Mouse (Mus musculus) WW6 (cell line): ENCODE data around the gene Ptpro.
A peak's percentile ranks its signal among the peaks of the same experiment; 100 is the strongest.

Experiments used
- DNase-seq: peaks from one replicate; pipeline ENCODE4 v3.0.0-alpha.2; 2013; ENCODE audit warnings: low read depth, low spot score

Gene Ptpro

GRCm38 (mm10) chr6:137252194-137252886 lies at the start of gene Ptpro:
TSS of gene Ptpro (plus strand) at chr6:137252319.
- peak; percentile 76 for DNase-seq

DNA sequence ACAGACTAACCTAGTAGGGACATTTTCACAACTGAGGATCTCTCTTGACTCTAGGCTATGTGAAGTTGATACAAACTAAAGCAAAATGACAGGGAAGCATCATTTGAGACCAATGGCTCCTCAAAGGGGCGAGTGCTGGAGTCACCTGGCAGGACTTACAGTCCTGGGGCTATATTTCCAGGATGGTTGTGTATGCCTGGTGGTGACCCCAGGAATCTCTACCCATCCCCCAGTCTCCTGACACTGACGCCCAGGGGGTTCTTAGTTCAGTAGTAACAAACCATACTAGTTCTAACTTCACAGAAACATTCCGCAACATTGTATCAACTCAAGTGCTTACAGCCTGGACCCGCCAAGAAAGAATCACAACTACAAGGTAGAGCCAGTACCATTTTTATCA lies 49.5 kb upstream of the Ptpro start:
- no peak for DNase-seq

DNA sequence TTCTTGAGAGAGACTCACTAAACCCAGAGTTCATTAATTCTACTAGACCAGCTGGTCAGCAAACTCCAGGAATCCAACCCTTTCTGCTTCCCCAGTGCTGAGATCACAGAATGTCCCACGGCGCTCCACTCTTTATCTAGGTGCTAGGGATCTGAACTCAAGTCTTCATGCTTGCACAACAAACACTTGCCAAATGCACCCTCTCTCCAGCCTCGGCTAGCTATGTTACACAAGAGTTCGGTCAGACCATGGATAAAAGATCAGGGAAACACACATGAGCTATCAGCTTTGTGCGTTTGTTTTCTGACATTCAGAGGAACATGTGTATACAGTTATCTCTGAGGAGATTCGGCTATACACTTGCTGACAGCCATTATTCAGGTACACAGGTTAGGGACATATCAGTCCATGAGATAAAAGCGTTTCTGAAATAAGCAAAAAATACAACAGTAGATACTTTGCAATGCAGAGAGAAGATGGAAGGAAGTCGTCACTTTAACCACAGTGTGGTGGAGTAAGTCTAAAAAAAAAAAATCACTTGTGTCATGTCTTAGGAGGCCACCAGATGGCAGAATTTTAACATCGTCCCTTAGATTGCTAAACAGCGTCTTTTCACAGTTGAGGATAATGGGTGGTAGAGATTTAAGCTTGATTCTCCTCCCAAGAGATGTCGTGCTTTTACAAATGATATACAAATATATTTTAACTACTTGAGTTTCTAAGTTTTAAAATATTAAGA lies 46.3 kb upstream of the Ptpro start:
- no peak for DNase-seq

GRCm38 (mm10) chr6:137207126-137207525 lies 45.0 kb upstream of the Ptpro start:
- no peak for DNase-seq

GRCm38 (mm10) chr6:137209992-137210391 lies 42.1 kb upstream of the Ptpro start:
- DNase-seq = no peak

DNA sequence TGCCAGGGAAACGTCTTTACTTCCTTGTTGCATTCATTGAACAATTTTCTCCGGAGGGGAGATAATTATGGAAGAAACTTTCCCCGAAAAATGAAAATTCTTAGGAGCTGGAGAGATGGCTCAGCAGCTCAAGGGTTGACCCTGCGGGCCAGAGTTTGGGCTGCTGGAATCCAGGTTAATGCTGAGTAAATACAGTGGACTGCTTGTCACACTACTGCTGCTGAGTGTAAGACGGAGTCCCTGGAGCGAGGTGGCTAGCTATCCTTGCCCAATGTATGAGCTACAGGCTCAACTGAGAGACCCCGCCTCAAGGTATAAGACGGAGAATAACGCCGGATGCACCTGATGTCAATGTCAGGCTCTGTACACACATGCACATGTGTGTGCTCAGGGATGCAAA lies 41.1 kb upstream of the Ptpro start:
- no peak for DNase-seq

GRCm38 (mm10) chr6:137211441-137211840 lies 40.7 kb upstream of the Ptpro start:
- no peak for DNase-seq

DNA sequence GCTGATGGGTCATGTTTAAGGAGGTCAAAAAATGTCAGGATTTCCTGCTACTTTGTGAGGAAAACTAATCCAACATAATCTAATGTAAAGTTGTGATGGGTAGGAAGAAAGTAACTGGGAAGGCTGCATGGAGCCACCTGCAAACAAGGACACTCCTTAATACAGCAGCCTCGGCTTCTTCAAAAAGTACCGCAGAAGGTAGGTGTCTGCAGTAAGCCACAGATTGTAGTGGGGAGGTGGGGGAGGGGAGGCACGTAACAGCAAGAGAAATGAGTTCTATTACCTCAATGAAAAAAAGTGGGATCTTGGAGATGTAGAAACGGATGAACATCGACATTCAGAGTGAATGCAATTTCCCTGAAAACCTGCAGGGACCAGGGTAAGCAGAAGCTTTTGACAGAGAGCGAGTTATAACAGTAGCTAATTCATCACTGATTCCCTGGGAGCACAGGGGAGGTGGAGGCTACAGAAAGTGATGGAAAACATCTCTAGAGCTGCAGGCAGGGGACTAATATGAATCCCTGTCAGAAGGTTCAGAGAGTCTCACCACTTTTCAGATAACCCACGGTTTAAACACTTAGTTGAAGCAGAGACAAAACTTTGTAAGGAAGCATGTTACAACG lies 34.2 kb upstream of the Ptpro start:
- no peak for DNase-seq

DNA sequence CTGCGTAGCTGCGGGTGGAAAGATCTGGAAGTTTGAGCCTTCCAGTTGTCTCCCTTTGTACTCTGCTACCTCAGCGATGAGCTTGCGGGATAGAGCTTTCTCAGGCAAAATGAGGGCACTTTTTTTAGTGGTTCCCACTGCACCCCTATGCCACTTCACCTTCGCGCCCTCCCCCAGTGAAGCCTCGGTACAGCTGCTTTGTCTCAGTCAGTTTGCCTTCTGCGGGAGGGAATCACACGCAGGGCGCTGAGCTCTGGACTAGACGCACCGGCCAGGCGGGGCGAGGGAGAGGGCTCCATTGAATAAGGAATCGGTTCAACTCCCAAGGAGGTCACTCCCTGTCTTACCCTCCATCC lies 746 bp downstream of the Ptpro start:
- peak; percentile 13 for DNase-seq

DNA sequence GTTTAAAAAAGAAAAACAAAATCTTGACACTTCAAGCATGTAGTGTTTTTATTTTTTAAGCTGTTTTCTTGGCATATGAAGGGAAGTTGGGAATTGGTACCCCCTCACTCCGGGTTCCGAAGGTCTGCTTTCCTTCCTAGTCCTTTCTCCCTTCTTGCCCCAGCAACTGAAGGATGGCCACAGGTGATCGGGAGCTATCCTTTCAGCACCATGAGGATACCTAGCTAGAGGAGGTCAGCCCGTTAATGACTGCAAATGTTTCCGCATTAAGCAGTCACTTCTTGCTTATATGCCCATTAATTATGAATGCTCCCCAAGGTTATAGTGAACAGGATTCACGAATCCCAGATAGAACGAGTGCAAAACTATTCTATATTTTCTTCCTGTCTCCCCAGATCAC lies 1.3 kb downstream of the Ptpro start:
- peak; percentile 7 for DNase-seq

GRCm38 (mm10) chr6:137261033-137261432 lies 8.9 kb downstream of the Ptpro start:
- peak; percentile 16 for DNase-seq

- DNase-seq = no peak
Observed at GRCm38 (mm10) chr6:137262087-137262486, 10.0 kb downstream of the Ptpro start.

DNA sequence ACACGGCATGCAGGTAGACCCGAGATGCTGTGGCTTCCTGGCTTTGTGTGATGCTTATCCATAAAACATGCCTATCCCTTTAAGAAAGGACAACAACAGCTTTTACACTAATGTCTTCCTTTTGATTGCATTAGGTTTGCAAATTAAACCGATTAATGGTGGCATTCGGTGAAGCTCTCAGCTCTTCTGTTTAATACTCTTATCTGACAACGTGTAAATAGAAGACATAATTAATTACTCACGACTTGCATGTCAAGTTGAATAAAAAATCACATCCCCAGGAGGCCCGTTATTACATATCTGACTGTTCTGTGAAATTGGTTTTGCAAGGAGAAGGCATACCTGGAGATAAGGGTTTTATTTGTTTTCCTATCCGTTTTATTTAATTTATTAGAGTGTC lies 15.9 kb downstream of the Ptpro start:
- DNase-seq = no peak

DNA sequence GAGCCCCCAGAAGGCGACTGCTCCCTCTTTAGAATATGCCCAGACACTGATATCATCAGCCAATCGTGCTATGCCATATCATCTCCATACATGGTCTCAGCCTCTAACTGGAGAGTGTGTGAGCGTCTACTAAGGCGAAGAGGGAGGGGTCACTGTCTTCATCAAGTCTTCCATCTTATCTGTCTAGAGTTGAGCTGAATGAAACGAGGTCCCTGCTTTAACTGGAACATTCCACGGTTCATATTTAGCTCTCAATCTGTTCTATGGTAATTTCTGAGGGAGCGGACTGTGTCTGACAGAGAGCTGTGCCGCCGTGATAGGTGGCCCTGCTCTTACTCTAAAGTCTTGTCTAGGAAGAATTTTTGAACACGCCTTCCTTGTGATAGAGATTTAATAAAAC lies 16.5 kb downstream of the Ptpro start:
- no peak for DNase-seq

GRCm38 (mm10) chr6:137272513-137272912 lies 20.4 kb downstream of the Ptpro start:
- DNase-seq = no peak

DNA sequence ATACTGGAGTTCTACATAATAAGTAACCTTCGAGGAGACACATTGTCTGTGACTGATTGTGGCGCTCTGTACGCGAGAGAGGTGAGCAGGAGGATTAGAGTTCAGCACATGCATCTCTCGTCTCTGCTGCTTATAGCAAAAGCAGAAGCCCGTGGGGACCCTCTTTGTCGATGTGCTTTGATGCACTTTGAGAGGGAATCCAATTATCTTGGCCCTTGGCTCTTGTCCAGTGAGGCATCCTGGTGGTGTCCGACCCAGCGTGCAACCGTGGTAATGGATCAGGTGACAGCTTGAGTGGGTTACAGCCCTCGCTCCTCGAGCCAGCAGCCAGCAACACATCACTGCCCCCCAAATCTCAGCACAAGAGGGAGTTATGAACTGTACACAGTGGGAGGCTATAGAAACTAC lies 25.5 kb downstream of the Ptpro start:
- DNase-seq = no peak

DNA sequence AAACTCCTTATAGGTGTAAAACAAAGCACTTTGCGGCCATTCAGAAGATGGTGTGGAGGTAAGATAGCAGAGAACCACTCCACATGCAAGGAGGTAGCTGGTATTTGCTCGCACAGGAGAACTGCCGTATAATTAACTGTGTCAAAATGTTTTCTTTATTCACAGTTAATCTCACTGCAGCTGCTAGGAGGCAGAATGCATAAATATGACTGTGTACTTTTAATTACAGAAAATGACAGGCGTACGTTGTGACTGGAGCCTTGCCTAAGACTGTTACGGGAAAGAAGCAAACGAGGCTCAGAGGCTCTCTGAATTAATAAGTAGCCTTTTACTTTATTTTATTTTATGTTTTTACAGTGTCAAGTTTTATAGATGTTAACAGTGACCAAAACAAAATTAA lies 27.5 kb downstream of the Ptpro start:
- no peak for DNase-seq

GRCm38 (mm10) chr6:137281541-137282049 lies 29.5 kb downstream of the Ptpro start:
- no peak for DNase-seq

- DNase-seq = no peak
Observed at GRCm38 (mm10) chr6:137282050-137282449, 29.9 kb downstream of the Ptpro start.

GRCm38 (mm10) chr6:137286376-137286775 lies 34.3 kb downstream of the Ptpro start:
- DNase-seq = no peak

DNA sequence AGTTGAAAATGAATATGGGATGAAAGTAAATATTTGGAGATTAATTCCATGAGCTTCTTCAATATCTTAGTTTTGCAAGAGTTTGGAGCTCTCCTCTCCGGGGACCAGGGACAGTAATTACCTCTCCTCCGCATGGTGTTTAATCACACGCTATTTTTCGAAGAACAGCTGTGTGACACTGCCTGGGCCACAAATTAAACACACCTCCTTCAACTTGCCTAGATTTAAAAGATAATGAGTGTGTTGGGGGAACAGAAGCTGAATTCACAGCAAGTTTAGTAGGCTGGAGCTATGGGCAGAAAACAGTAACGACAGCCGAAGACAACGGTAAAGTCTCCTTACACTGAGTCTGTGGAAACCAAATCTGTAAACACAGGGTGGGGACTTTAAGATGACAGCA lies 35.7 kb downstream of the Ptpro start:
- DNase-seq = no peak

DNA sequence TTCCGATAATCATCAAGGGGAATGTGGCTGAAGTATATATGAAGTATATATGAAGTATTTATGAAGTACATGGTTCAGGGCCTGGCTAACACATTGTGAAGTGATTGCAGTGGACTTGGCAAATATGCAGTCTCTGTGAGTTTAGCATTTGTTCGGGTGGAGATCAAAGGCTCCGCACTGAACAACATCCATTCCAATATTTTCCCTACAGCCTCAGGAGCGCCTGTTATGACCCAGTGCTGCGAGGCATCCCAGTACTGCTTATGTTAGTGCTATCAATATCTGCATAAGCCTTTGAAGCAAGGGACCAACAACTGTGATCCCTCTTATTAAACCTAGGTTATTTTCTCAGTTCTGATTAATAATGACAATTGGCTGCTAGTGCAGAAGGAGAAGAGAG lies 36.1 kb downstream of the Ptpro start:
- no peak for DNase-seq

- no peak for DNase-seq
Observed at GRCm38 (mm10) chr6:137292421-137292820, 40.3 kb downstream of the Ptpro start.
